Mouse (Mus musculus): ENCODE results near the gene Pdxk. TPM values are rescaled to one million over a fixed set of nuclear protein-coding genes. Genes with fewer than 3 reads are reported as not detected.
A peak's percentile ranks its signal among the peaks of the same experiment; 100 is the strongest.

Pdxk gene
- total RNA-seq, 2 experiments from 2014 or later, result 7.6 to 7.7 TPM

- DNase-seq, result no peak
Measured at GRCm38 (mm10) chr10:78460463-78460862, 4.3 kb downstream of the Pdxk start.

- DNase-seq, result peak; percentile 71
Measured at GRCm38 (mm10) chr10:78458348-78459111, 6.2 kb downstream of the Pdxk start.

GRCm38 (mm10) chr10:78457495-78458347 is 7.1 kb downstream of the Pdxk start:
- peak; percentile 78 for DNase-seq

- DNase-seq, result no peak
Measured at GRCm38 (mm10) chr10:78456696-78457095, 8.1 kb downstream of the Pdxk start.

- no peak for DNase-seq
Measured at GRCm38 (mm10) chr10:78452641-78453040, 12.1 kb downstream of the Pdxk start.

GRCm38 (mm10) chr10:78450761-78451160 is 14.0 kb downstream of the Pdxk start:
- no peak for DNase-seq

- no peak for DNase-seq
Measured at GRCm38 (mm10) chr10:78447396-78447795, 17.4 kb downstream of the Pdxk start.

- no peak for DNase-seq
Measured at GRCm38 (mm10) chr10:78446195-78446594, 18.6 kb downstream of the Pdxk start.

GRCm38 (mm10) chr10:78442292-78442691 is 22.5 kb downstream of the Pdxk start:
- DNase-seq, result no peak

GRCm38 (mm10) chr10:78441606-78442005 is 23.2 kb downstream of the Pdxk start:
- no peak for DNase-seq

- no peak for DNase-seq
Measured at GRCm38 (mm10) chr10:78440812-78441211, 24.0 kb downstream of the Pdxk start.

GRCm38 (mm10) chr10:78439990-78440389 is 24.8 kb downstream of the Pdxk start:
- no peak for DNase-seq

GRCm38 (mm10) chr10:78439550-78439949 is 25.2 kb downstream of the Pdxk start:
- DNase-seq, result no peak

- DNase-seq, result peak; percentile 60
Measured at GRCm38 (mm10) chr10:78438094-78438493, 26.7 kb downstream of the Pdxk start.

GRCm38 (mm10) chr10:78432853-78433252 is 31.9 kb downstream of the Pdxk start:
- no peak for DNase-seq

GRCm38 (mm10) chr10:78429776-78430175 is 35.0 kb downstream of the Pdxk start:
- no peak for DNase-seq

GRCm38 (mm10) chr10:78429180-78429579 is 35.6 kb downstream of the Pdxk start:
- no peak for DNase-seq

GRCm38 (mm10) chr10:78428070-78428469 is 36.7 kb downstream of the Pdxk start:
- DNase-seq, result no peak

GRCm38 (mm10) chr10:78426117-78426735 is 38.5 kb downstream of the Pdxk start:
- no peak for DNase-seq

- DNase-seq, result peak; percentile 76
Measured at GRCm38 (mm10) chr10:78425181-78426041, 39.4 kb downstream of the Pdxk start, which contains the start of gene Cstb. TSS of gene Cstb (plus strand) at chr10:78425669.

GRCm38 (mm10) chr10:78422614-78423013 is 42.2 kb downstream of the Pdxk start:
- DNase-seq, result no peak

- DNase-seq, result no peak
Measured at GRCm38 (mm10) chr10:78420929-78421328, 43.8 kb downstream of the Pdxk start.

All from gastrocnemius, postnatal 25 days (tissue).